Mouse (Mus musculus): Measurements from ENCODE around the gene Kcnk4.

DNA sequence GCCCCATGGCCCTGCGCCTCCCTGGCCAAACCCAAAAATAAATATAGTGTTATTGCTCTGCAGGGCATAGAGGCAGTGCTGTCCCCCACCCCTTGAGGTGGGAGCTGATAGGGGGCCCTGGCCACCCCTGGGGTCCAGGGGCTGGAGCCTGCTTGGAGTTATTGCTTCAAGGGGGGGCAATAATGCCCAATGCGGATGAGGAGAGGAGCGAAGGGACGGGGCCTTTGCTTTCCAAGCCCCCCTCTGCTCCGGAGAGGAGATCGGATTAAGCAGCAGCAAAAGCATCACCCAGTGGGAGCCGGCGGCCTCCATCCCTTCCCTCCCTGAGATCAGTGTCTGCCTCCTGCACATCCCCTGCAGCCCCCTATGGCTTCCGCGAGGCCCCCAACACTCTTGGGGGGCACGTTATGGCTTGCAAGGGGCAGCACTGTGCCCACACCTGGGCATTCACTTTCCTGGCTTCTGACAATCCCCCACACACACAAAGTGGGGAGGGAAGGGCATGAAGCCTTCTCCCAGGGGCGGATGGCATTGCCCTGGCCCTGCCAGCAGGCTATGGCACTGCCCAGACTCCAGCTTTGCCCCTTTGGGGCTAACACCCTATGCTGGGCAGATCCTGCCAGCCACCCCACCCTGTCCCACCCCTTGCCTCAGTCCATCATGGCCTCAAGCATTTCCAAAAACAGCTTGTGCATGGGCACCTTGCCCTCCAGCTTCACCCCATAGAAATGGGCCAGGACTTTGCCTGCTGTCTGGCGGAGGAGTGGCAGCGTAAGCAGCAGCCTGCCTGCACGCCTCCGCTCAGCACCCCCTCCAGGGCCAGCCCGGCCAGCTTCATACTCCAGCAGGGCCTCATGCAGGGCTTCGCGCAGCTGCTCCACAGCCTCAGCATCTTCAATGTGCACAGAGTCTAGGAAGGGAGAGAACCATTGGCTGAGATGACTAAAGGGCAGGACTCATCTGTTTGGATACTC, 22.9 kb downstream of the Kcnk4 start:
- no peak for TF ChIP-seq CTCF (IDR thresholded peaks at IDR 0.05; ENCODE audit: extremely low read depth, insufficient read depth, low read length)
- no peak for TF ChIP-seq POLR2A (IDR thresholded peaks at IDR 0.05; ENCODE audit: extremely low read depth, insufficient read depth, low read length)

All from cortical plate, adult 2 months (tissue).